Mouse (Mus musculus): ENCODE data around the gene Hrk.

Gene Hrk

DNA sequence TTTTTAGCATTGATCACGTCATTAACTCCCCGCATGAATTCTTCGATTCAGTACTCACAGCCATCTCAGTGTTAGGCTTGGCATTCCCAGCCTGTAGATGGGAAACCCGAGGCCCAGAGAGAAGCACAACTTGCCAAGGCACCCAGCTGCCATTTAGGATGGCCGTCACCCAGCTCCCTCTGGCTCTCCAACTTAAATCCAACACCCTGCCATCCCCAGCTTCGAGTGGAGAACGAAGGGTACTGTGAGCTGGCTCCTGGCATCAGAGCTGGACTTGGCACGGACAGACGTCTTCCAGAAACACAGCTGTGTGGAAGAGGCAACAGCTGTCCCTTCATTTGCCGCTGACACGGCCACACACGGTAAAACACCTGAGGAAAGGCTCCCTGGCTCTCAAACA lies at the start of gene Hrk:
Hrk (plus strand) TSS at position 68 of the 400 bp plus-strand sequence.
- no peak for DNase-seq

DNA sequence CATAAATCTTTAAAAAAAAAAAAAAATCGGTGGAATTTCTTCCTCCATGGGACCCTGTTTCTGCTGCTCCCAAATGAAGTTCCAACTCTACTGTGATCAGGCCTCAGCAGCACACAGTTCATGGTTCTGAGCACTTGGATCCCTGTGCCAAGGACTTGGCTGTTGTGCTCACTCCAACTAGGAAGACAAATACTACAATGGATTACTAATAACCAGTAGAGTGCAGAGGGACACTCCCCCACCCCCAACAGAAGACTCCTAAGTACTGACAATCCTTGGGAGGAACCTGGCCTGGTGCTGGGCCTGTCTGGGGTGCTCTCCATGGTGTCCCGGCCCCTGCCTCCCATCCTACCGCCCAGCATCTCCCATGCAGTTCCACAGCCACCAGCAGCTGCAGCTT lies 46.1 kb upstream of the Hrk start:
- DNase-seq: no peak

DNA sequence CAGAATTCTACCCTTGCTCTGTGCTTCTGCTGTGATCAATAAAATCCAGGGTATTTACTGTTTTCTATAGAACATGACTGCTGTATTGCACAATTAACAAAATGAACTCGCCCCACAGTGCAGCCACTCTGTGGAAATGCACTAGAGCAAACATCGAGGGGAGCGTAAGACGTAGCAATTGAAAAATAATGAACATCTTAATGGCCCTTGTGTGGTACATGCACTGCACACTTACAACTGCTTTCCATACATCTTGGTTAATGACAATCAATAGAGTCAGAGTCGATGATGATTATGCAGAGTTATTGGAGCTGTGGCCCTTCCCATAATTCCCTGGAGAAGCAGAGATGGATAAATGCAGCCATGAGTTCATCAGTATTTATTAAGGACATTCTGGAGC lies 45.5 kb upstream of the Hrk start:
- no peak for DNase-seq

DNA sequence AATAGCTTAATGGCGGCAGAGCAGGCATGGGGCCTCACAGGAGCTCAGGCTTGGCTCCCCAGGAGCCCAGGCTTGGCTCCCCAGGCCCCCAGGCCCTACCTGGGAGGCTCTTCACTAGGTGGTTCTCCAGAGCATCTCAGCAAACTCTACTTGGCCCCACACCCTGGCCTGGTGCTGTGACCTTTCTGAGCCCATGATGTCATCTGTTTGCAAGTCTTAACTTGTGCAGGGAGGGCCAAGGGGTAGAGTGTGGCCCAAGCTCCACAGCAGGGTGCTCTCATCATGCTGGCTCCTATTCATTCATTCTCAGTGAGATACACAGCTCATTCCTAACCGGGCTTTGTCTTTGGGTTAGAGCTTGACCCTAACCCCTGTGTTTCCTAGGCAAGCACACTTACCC lies 43.8 kb upstream of the Hrk start:
- no peak for DNase-seq

DNA sequence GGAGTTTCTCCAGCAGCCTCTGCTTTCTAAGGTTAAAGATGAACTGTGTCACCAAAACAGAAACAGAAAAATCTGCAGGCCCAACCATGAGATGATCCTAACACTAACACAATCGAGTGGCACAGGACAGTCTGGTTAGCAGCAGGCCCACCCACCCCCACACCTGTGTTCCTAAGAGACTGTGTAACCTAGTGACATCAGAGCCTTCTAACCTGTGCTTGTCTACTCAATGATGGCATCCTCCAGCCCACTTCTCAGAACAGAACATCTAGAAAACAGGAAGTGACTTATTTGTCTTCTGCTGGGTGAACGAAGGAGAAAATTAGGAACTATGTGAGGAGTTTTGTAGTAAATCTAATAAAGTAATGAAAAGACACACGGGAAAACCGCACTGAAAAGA lies 42.5 kb upstream of the Hrk start:
- DNase-seq: no peak

DNA sequence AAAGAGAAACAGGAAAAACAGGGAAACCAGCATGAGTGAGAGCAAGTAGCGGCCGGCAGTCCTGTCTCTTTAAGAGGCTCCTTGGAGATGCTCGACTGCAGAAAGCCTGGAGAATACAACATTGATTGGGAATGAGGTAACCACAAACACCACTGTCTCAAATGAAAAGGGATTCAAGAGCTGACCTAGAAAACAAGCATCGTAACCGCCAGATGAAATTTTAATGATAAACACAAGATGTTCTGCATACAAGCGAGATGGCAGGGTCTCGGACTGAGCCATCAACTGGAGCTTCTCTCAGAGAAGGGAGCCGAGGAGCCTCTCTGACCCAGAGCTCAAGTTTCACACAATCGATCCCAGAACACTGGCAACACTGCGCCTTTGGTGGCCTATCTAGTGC lies 41.4 kb upstream of the Hrk start:
- no peak for DNase-seq

DNA sequence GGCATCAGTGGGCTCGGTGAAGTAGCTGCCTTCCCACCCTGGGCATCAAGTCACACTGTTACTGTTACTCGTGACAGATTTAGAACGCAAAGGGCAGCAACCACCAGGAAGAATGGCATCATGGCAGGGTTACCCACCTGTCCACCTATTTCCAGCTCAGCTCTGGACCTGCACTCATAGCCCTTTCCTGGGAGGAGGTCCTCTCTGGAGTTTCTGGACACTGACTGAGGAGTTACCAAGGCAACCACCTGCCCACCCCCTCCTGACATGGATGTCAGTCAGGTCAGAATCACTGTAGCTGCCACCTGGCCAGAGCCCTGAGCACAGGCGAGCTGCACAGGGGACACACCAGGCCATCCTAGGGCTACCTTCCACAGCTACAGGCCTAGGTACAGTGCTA lies 37.8 kb upstream of the Hrk start:
- peak in 1 of 2 experiments; percentile 35 for DNase-seq

DNA sequence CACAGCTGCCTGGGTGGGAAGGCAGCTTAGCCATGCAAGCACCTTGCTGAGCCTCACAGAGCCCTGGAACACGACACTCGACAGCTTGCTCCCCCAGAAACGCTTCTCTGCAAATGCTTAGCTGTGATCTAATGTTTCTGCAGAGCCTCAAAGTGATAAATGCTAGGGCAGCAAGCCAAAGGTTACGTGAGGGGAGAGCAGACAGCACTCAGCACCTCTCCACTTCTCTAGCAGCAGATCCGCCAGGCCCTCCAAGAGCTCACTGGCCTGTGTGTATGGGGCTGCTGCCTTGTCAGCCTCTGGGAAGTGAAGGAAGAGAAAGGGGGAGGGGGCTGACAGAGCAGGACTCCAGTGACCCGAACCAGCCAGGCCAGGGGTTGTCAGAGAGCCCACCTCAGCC lies 36.2 kb upstream of the Hrk start:
- peak; percentile 39 for DNase-seq

DNA sequence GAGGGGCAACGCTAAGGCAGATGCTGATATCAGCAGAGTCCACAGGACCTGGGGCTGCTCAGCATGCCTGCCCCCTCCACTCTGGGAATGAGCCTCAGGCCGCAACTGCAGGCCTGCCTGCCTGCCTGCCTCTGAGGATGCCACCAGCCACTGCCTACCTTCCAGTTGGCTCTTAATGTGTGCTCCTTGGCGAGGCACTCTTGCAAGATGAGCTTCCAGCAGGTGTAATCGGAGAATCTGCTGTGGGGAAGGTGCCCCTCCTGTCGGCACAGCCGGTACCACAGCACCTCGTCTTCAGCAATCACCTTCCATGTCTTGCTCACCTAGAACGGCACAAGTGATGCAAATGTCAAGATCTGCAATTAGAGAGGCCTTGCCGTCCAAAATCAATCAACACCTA lies 35.8 kb upstream of the Hrk start:
- DNase-seq: no peak

DNA sequence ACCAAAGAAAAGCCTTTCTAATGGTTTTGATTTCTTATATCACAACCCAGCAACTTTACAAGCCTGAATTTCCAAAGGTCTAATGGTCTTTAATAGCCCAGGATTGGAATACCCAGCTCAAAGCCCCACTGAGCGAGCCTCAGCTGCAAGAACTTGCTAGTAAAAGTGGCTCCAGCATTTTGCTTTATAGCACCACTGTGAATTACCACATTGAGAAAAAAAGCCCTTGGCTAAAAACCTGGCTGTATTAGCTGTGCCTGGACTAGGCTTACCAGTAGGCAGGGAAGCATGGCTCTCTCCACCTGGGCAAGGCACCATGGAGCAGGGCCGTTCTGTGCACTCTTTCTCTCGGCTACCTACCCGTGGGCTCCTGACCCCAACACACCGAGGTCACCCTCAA lies 28.1 kb upstream of the Hrk start:
- DNase-seq: no peak

DNA sequence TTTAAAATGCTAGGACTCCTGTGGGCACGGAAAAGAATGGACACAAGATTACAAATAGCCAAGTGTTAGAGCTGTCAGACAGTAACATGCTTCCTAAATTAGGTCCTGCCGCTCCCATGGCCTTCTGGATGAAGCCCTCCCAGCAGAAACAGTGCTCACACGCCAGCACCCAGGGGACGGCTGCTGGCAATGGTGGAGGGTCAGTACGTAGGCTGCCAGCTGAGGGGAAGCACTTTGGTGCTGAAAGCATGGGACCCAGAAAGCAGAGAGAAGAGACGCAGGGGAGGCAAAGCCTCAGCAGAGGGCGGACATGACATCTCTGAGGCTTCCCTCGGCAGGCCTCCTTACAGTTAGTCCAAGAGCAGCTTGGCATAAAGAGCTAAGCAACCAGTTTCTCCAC lies 24.8 kb upstream of the Hrk start:
- no peak for DNase-seq

DNA sequence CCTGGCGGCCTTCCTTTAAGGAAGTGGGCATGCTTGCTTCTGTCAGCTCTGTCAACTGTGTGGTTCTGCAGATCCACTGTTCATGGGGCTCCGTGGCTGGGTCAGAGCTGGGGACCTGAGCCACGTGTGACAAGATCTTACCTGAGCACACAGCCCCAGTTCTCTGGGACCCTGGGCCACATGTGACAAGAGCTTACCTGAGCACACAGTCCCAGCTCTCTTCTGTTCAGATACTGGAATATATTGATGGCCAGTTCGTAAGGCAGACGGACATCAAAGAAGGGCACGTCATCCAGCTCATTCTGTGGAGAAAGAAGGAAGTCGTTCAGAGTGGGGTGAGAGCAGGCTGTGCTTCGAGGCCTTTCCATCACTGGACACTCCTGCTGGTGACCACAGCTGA lies 22.0 kb upstream of the Hrk start:
- no peak for DNase-seq

DNA sequence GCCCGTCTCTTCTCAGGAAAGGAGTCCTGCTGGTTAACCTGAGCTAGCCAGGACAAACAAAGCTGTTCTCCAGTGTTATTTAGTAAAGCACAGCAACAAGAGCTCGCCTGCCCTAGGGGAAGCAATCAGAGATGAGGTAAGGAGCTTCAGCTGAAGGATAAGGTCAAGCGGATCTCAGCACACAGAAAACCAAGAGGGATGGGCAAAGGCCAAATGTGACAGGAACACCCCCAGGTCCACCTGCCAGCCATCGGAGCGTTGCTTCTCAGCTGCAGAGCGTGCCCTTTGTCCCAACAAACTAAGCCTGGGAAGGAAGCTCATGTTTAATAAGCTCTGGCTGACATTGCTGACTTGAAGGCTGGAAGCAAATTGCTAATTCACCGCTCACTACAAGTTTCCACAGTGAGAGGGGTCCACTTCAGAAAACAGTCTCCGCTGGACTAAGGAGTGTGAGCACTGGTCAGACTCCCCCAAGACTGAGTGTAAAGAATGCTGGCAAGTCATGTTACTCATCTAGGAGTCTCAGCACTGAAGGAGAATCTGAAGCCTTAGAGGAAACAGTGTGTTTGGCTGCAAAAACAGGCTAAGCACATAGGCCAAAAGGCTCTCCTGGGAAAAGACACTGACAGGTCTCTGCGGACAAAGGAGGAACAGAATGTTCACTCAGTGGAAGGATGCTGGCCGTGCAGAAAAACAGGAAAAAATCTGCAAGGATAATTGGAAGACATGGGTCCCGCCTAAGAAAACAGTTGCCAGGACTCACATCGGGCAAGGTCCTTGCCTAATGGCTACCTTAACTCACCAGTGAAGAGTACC lies 21.0 kb upstream of the Hrk start:
- DNase-seq: no peak

DNA sequence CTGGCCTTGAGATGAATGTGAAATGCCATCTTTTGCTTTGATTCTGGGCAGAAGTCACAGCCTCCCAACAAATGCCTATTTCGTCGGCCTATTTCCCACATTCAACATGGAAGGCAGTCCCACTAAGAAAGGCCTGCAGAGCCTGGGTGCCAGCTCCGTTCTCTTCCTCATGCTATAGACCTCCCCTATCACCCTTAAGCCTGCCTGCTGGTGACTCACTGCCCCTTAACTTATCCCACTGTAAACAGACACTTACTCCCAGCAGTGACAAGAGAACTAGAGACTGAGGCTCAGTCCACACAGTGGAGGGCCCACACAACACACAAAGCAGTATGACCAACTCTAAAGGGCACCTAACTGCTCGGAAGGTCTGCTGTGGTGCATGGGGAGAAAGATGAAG lies 20.1 kb upstream of the Hrk start:
- DNase-seq: no peak

DNA sequence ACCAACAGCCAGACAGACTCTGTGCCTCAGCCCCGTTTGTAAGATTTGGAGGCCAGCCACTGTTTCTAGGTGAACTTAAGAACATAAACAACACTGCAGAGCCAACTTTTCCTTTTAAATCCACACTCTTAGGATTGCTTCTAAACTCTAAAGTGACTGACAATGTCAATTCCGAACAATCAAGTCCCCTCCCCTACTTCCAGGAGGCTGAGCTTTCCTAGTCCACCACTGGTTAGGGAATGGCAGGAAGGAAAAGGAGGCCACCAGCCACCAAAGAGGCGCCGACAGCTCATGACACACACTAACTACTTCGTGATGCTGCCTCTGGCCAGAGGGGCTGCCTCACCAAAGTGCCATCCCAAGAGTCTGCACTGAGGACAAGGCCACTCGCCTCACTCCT lies 19.7 kb upstream of the Hrk start:
- DNase-seq: no peak

DNA sequence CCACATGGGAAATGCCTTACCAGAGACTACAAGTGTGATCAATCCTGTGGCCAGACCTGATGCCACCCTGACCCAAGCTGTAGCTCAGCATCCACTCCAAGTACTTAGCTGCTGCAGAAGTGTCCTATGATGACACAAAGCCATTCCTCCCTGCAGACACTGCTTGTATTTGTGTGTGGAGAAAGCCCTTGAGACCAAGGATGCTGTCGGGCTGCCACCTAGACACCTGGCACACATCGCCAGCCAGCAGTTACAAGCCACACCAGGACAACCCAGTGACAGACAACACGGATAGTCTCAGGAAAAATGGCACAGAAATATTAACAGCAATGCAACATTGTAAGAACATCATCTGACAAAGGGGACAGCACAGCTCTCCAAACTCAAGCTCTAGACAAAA lies 19.0 kb upstream of the Hrk start:
- no peak for DNase-seq

DNA sequence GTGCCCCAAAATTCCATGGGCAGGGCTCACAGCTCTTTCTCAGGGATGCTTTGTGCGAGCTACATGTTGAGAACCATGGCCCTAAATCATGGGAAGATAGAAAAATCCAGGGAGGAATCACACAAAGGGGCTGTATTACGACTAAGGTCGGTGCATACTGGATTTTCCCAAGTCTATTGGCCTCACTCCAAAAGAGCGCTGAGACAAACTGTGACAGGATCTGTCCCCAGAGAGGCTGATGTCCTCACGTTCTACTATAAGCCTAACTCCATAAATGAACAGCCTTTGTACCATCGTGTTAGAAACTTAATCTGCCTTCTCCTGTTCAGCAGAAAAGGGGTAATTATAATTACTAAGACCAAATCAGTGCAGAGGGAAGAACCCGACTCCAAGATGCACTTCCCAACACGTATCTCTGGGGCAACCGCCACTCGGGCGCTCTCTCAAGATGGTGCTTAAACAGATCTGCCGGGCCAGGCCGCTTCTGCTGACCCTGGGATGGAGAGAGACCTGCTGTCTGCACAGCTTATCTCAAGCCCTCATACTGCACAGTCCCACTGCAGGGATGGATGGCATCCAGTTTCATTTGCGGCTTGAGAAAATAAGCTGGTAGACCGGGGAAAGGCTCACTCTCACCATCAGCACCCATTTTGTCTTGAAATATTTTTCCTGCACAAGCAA lies 18.3 kb upstream of the Hrk start:
- peak; percentile 36 to 38 for DNase-seq

DNA sequence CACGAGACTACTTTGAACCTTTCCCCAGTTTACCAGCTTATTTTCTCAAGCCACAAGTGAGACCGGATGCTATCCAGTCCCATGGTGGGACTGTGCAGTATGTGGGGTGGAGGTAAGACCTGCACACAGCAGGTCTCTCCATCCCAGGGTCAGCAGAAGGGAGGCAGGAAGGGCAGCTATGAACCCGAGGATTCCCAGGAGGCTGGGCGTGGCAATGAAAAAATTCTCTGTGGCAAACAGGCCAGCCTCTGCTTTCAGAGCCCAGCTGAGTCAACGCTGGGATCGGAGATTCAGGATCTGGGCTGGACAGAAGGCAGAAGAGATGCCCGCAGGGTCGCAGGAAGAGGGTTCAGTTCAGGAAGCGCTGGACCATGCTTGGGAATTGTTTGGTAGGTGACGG lies 17.2 kb upstream of the Hrk start:
- DNase-seq: no peak

DNA sequence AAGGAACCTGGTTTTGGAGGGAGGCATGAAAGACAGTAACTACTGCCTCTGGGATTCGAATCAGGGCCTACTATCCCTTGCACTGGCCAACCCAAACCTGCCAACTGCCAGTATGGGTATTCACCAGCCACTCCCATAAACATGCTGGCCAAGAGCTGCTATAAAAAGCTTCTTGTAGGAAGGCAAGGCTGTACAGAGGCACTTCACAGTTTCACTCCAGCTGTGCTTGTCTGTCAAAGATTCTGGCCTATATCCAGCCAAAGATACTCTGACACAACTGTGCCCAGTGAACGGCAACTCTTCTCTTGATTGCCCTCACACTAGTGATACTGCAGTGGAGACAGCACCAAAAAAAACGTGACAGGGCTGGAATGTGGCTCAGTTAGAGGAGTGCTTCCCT lies 14.7 kb upstream of the Hrk start:
- no peak for DNase-seq

DNA sequence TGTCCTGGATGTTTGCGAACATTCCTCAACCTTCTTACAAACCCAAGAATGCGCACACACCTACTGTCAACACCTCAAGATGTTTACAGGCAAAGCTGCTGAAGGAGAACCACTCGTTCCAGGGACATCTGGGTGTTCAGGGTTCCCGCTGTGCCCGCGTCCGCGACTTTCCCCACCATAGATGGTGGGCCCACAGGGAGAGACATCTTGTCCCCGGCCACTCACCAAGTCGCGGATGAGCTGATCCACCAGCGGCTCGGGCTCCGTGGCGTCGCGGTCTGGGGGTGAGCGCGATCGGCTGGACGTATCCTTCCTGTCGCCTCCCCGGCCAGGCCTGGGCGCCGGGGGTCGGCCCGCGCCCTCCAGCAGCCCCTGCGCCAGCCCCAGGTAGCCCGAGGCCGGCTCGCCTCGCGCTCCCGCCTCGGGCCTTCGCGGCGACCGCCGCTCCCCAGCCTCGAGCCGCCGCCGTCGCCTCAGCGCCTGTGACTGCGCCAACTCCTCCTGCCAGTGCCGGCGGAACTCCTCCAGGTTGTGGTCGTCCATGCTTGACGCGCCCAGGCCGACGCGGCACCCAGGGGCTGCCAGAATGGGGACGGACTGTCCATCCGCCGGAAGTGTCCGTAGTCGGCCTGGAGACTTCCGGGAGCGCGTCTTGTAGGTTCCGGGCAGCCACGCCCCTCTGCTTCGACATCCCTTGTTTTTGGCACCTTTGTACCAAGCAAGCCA lies 9.4 kb upstream of the Hrk start, which contains the start of gene Fbxw8:
Fbxw8 (minus strand) TSS at position 626 of the 726 bp plus-strand sequence.
- peak; percentile 86 to 88 for DNase-seq

DNA sequence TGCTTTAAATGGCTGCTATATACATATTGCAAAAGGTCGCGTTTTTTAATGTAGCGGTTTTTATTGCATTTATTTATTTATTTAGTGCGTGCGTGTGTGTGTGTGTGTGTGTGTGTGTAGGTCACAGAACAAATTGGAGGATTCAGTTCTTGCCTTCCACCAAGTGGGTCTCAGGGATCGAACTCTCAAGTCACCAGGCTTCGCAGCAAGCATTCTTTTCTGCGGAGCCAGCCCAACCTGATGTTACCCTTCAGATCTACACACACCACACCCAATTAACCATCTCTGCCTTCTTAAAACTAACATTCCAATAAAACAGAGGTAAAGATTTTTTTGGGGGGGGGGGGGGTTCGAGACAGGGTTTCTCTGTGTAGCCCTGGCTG lies 8.9 kb upstream of the Hrk start:
- no peak for DNase-seq

DNA sequence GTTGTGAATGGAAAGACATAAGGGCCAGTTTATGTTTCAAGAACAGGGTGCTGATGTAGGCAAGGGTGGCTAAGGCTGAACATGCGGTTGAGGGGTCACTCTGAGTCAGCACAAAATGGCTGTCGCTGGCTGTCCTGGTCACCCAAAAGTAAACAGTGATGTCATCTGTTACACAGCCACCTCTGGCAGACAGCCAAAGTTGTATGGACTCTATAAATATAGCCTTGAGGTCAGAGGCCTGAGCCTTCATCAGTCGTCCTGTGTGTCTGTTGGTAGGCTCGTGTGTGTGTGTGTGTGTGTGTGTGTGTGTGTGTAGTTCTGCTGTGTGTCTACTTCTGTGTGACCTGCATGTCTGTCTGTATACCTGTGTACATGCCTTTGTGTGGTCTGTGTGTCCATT lies 7.5 kb upstream of the Hrk start:
- no peak for DNase-seq

DNA sequence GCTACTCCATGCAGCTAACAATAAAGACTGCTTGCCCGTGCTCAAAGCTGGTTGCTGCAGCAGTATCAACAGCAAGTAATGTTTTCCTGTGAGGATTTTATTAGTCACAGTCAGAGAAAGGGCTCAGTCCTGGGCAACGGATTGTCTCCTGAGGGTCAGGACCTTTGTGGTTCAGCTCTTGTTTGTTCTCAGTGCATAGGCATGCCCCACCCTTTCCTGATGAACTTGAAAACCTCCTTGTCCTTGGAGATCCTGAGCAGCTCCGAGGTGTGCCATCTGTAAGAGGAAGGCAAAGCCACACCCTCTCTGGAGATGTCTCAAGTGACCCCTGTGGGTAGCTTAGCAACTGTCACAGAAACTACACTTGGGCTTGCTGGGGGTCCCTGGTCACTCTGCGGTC lies 3.8 kb upstream of the Hrk start:
- no peak for DNase-seq

DNA sequence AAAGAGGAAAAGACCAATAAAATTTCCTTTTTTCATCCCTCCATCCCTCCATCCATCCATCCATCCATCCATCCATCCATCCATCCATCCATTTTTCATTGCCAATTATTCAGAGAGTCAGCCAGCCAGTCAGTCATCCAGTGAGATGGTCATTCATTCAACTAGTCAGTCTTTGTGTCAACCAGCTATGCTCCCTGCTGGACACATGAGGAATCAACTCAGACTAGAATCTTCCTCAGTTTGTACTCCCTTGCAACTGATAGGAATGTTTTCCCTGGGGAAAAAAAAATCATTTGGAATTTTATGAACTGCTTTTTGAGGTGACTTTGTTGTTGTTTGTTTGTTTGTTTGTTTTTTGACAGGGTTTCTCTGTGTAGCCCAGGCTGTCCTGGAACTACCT lies 1.0 kb downstream of the Hrk start:
- DNase-seq: no peak

Data from cerebellum, postnatal 36 days (tissue).